Mouse (Mus musculus): ENCODE results near the gene Arnt. TPM values are rescaled to one million over a fixed set of nuclear protein-coding genes. Genes with fewer than 3 reads are reported as not detected.

Gene Arnt
- total RNA-seq, 1 experiment = 25.1 TPM

DNA sequence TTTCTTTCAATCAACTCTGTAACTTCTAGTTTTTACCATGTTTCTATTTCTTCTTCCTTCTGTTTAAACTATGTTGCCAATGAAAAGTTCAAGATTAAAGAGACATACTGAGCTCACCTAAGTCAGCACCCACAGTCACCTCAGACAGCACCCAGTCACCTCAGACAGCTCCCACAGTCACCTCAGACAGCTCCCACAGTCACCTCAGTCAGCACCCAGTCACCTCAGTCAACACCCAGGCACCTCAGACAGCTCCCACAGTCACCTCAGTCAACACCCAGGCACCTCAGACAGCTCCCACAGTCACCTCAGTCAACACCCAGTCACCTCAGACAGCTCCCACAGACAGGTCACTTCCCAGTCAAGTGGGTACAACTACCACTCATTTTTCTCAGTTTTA is 108.0 kb downstream of the Arnt start:
- peaks cover 0 to 2% of the 10 kb centered on the region in 2 experiments; a peak in 1 of 4 replicates for H3K4me1 ChIP-seq (ENCODE audit: control insufficient read depth in 2 of 2, insufficient read depth in 2 of 2, low read length in 2 of 2, poor library complexity in 1 of 2)
- TF ChIP-seq HCFC1 (IDR thresholded peaks at IDR 0.05; ENCODE audit: borderline replicate concordance, insufficient read depth, low read length) (no peak), ZNF384 (IDR thresholded peaks at IDR 0.05; ENCODE audit: low read depth, low read length) (no peak), ZC3H11A (IDR thresholded peaks at IDR 0.05; ENCODE audit: borderline replicate concordance, low read depth, low read length) (no peak), MAFK (IDR thresholded peaks at IDR 0.05; ENCODE audit: insufficient read depth, low read depth, low read length) (no peak), CHD2 (IDR thresholded peaks at IDR 0.05; ENCODE audit: low read depth, low read length) (no peak)
- H3K9ac ChIP-seq (ENCODE audit: insufficient read depth, low read depth, low read length, poor library complexity, severe bottlenecking) = no peak overlapping the region
- H3K27ac ChIP-seq (ENCODE audit: insufficient read depth, low read depth, low read length, poor library complexity, severe bottlenecking) = no peak overlapping the region
- no peaks in the 10 kb centered on the region for H3K36me3 ChIP-seq (ENCODE audit: control insufficient read depth, insufficient read depth, low read length, poor library complexity, severe bottlenecking)
- in situ Hi-C loops (cut with MboI; ENCODE audit: low sequenced_read_pairs in 2 of 2, unreplicated experiment in 2 of 2) = no loop called here
- H3K4me3 ChIP-seq (ENCODE audit: insufficient read depth in 1 of 2, low read depth in 1 of 2, low read length in 2 of 2, poor library complexity in 1 of 2, severe bottlenecking in 1 of 2) = no peak overlapping the region
- H3K9me3 ChIP-seq (ENCODE audit: control insufficient read depth, insufficient read depth, low read depth, low read length) = no peaks in the 10 kb centered on the region
- DNase-seq (ENCODE audit: low read depth, low spot score) = no peak

DNA sequence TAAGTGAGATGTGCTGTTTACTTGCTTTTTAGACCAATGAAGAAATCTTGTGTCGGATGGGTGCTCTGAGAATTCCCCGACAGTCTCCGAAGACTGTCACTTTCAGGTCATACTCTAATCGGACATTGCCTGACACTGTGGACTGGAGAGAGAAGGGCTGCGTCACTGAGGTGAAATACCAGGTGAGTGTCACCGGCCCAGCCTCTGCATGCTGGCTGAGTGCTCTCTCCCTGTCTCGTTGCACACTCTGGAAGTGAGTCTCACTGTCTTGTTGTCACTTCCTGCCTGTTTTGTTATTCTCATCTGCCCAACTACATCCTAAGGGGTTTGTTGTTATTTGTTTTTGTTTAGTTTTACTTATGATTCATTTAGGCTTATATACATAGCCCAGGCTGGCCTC is 108.8 kb downstream of the Arnt start:
- H3K4me3 ChIP-seq (ENCODE audit: insufficient read depth in 1 of 2, low read depth in 1 of 2, low read length in 2 of 2, poor library complexity in 1 of 2, severe bottlenecking in 1 of 2) = no peak overlapping the region
- H3K36me3 ChIP-seq (ENCODE audit: control insufficient read depth, insufficient read depth, low read length, poor library complexity, severe bottlenecking) = no peaks in the 10 kb centered on the region
- no peak overlapping the region for H3K27ac ChIP-seq (ENCODE audit: insufficient read depth, low read depth, low read length, poor library complexity, severe bottlenecking)
- DNase-seq (ENCODE audit: low read depth, low spot score) = no peak
- peaks cover 0 to 2% of the 10 kb centered on the region in 2 experiments; a peak in 1 of 4 replicates for H3K4me1 ChIP-seq (ENCODE audit: control insufficient read depth in 2 of 2, insufficient read depth in 2 of 2, low read length in 2 of 2, poor library complexity in 1 of 2)
- in situ Hi-C loops (cut with MboI; ENCODE audit: low sequenced_read_pairs in 2 of 2, unreplicated experiment in 2 of 2) = no loop called here
- TF ChIP-seq MAFK (IDR thresholded peaks at IDR 0.05; ENCODE audit: insufficient read depth, low read depth, low read length) (no peak), ZC3H11A (IDR thresholded peaks at IDR 0.05; ENCODE audit: borderline replicate concordance, low read depth, low read length) (no peak), HCFC1 (IDR thresholded peaks at IDR 0.05; ENCODE audit: borderline replicate concordance, insufficient read depth, low read length) (no peak), CHD2 (IDR thresholded peaks at IDR 0.05; ENCODE audit: low read depth, low read length) (no peak), ZNF384 (IDR thresholded peaks at IDR 0.05; ENCODE audit: low read depth, low read length) (no peak)
- H3K9me3 ChIP-seq (ENCODE audit: control insufficient read depth, insufficient read depth, low read depth, low read length) = no peaks in the 10 kb centered on the region
- H3K9ac ChIP-seq (ENCODE audit: insufficient read depth, low read depth, low read length, poor library complexity, severe bottlenecking) = no peak overlapping the region

Other genes with a start within 250 kb of the Arnt start
- 28.7 and 30.7 TPM in 2 replicates for gene Gabpb2, start 216.5 kb upstream of the Arnt start, total RNA-seq (2012; rRNA removed)
- gene Cdc42se1, start 205.7 kb upstream of the Arnt start, total RNA-seq (2012; rRNA removed) = 43.2 and 51.4 TPM in 2 replicates
- gene Mllt11, start 202.2 kb upstream of the Arnt start, total RNA-seq (2012; rRNA removed) = 5.3 and 10.1 TPM in 2 replicates
- 2.0 and 3.0 TPM in 2 replicates for gene Gm128, start 192.8 kb upstream of the Arnt start, total RNA-seq (2012; rRNA removed)
- gene Bnipl, start 183.2 kb upstream of the Arnt start, total RNA-seq (2012; rRNA removed) = 6.7 and 16.0 TPM in 2 replicates
- 48.8 and 54.5 TPM in 2 replicates for gene Mindy1, start 153.0 kb upstream of the Arnt start, total RNA-seq (2012; rRNA removed)
- 26.4 and 29.5 TPM in 2 replicates for gene Prune1, start 152.3 kb upstream of the Arnt start, total RNA-seq (2012; rRNA removed)
- 0.58 and 1.1 TPM in 2 replicates for gene Anxa9, start 127.2 kb upstream of the Arnt start, total RNA-seq (2012; rRNA removed)
- gene Cers2, start 119.6 kb upstream of the Arnt start, total RNA-seq (2012; rRNA removed) = 87.6 and 101 TPM in 2 replicates
- 54.7 and 59.1 TPM in 2 replicates for gene Setdb1, start 77.2 kb upstream of the Arnt start, total RNA-seq (2012; rRNA removed)
- 0.31 TPM in 1 of 2 replicates, not detected in the other for gene 4930558C23Rik, start 31.5 kb upstream of the Arnt start, total RNA-seq (2012; rRNA removed)
- 0.22 and 0.69 TPM in 2 replicates for gene Ctsk, start 64.9 kb downstream of the Arnt start, total RNA-seq (2012; rRNA removed)
- 0.16 and 0.67 TPM in 2 replicates for gene Ctss, start 92.4 kb downstream of the Arnt start, total RNA-seq (2012; rRNA removed)
- gene Hormad1, start 125.3 kb downstream of the Arnt start, total RNA-seq (2012; rRNA removed) = 24.3 and 24.5 TPM in 2 replicates
- 13.4 and 16.2 TPM in 2 replicates for gene Golph3l, start 154.5 kb downstream of the Arnt start, total RNA-seq (2012; rRNA removed)
- gene Ensa, start 190.6 kb downstream of the Arnt start, total RNA-seq (2012; rRNA removed) = 54.1 and 56.8 TPM in 2 replicates
- 207 and 253 TPM in 2 replicates for gene Mcl1, start 224.4 kb downstream of the Arnt start, total RNA-seq (2012; rRNA removed)

All from ES-E14 (cell line).